Mouse (Mus musculus) lung, adult 18-20 months (tissue): ENCODE results near the gene Olfr1253.

Source experiments
- DNase-seq, 2 experiments: peaks; one replicate each; pipeline ENCODE4 v3.0.0; 2022; ENCODE audit warnings: mixed read lengths in 2 of 2

Olfr1253 gene

DNA sequence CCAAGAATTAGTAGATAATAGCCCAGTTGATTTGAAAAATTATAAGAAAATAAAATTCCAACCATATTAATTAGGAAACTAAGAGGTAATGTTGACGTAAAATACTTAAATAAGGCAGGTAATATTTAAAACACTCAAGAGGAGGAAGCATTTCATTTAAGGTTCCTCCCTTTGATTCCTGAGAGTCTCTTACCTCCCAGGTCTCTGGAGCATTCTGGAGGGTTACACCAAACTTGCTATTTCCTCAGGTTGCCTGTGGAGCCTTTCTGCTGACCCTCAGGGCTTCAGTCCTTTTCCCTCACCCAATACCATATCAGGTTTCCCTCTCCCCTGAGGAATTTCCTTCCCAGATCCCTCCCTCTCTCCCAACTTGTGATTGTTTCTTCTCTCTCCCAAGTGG is at the start of gene Olfr1253:
Gene Olfr1253, minus strand, starts transcription at position 101 of the 400 bp plus-strand sequence.
- DNase-seq: no peak

DNA sequence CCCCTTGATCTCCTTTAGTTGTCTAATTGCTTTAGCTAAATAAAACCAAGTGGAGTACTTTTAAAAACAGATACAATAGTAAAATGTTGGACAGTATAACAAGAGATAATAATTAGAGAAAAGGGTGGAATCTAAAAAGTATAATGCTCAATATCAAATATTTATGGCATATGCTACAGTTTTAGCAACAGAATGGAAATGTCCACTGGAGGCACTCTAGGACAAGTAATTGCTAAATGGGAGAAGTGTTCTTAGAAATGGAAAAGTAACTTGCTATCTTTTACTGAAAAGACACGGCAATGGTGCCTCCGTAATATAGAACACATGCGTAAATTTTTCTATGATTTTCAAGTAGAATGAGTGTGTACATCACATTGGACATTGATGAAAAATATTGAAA is 42.7 kb upstream of the Olfr1253 start:
- DNase-seq: no peak

DNA sequence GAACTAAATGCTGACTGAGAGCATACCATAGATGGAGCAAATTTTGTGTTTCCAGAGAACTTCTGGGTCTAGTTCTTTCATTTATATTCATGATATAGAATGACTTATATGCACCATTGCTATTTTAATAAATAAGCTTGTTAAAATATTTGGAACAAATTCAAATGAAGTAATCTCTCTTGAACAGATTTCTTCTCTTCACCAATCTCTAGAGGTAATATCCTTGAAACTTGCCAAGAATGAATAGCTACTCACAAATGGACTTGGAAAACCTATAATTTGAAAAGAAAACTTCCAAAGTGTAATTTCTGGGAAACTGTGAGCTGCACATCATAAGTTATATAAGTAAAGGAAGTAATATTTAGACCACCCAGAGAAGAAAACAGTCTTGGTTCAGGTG is 36.6 kb upstream of the Olfr1253 start, which contains the start of gene Olfr1254:
Gene Olfr1254, minus strand, starts transcription at position 101 of the 400 bp plus-strand sequence.
- no peak for DNase-seq

DNA sequence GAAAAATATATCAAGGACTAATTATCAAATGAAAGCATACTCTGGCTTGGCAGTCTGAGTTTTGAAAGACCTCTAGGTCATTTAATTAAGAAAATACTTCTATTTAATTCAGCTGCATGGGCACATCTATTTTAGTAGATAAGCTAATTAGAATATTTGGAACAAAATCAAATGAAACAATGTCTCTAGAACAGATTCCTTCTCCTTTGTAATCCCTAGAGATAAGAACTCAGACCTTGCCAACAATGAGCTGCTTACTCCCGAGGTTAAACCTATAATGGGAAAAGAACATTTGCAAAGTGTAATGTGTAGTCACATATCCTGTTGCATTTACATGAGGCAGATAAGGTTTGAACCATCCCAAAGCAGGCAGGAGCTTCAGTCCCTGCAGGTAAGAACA is 32.0 kb downstream of the Olfr1253 start, which contains the start of gene Olfr1252:
Gene Olfr1252, minus strand, starts transcription at position 101 of the 400 bp plus-strand sequence.
- DNase-seq: no peak
